Mouse (Mus musculus) stomach, embryonic 16.5 days (tissue): ENCODE data around the gene Hdac4. TPM values are rescaled to one million over a fixed set of nuclear protein-coding genes. Genes with fewer than 3 reads are reported as not detected.

Source experiments
- ATAC-seq: fragments of 200-750 bp; cut with Nextera tagmentation; 2 replicates; pipeline ENCODE4 v1.8.0; 2017; ENCODE audit warnings: moderate number of reproducible peaks, moderate TSS enrichment; ENCODE audit not compliant: insufficient read depth, low FRiP score
- H3K27ac ChIP-seq: fragments of 300-500 bp; sonication (generic); 2 replicates; pipeline ENCODE4 v1.5.1; 2014; ENCODE audit warnings: low read length
- H3K27me3 ChIP-seq: fragments of 300-500 bp; sonication (generic); 2 replicates; pipeline ENCODE4 v1.6.1; 2014; ENCODE audit warnings: low read length, control low read depth, mixed read lengths; ENCODE audit not compliant: control insufficient read depth, insufficient read depth
- H3K36me3 ChIP-seq: fragments of 300-500 bp; sonication (generic); 2 replicates; pipeline ENCODE4 v1.6.1; 2014; ENCODE audit warnings: low read length; ENCODE audit not compliant: control insufficient read depth, insufficient read depth
- H3K4me1 ChIP-seq: fragments of 300-500 bp; sonication (generic); 2 replicates; pipeline ENCODE4 v1.6.1; 2014; ENCODE audit warnings: low read length, control low read depth, mixed read lengths; ENCODE audit not compliant: control insufficient read depth, insufficient read depth
- H3K4me2 ChIP-seq: fragments of 300-500 bp; sonication (generic); 2 replicates; pipeline ENCODE4 v1.6.1; 2014; ENCODE audit warnings: low read depth, low read length, mixed read lengths
- H3K4me3 ChIP-seq: fragments of 300-500 bp; sonication (generic); replicated peaks from 2 replicates; pipeline ENCODE4 v1.5.1; 2014; ENCODE audit warnings: mild to moderate bottlenecking, low read length
- H3K9ac ChIP-seq: fragments of 300-500 bp; sonication (generic); 2 replicates; pipeline ENCODE4 v1.6.1; 2014; ENCODE audit warnings: low read length
- H3K9me3 ChIP-seq: fragments of 300-500 bp; sonication (generic); replicated peaks from 2 replicates; pipeline ENCODE4 v1.6.1; 2016; ENCODE audit warnings: low read length, control low read depth; ENCODE audit not compliant: control insufficient read depth
- WGBS: fragments of 180-500 bp; shearing (Covaris S2); extraction: QIAGEN DNeasy Blood & Tissue Kit; methylation state at CpG from one replicate; pipeline ENCODE4 v1.1.7; 2014; 5-methylcytosine and 5-hydroxymethylcytosine counted together
- polyA plus RNA-seq: library from polyadenylated mRNA; unstranded; fragments of >200 nt; fragmentation: Nextera tagmentation; extraction: Ambion mirVana; gene quantifications from 2 replicates; pipeline ENCODE4 v1.2.1, GENCODE M21; 2015

Gene Hdac4
- polyA plus RNA-seq, 1 experiment from 2014 or later, result 15.7 TPM

DNA sequence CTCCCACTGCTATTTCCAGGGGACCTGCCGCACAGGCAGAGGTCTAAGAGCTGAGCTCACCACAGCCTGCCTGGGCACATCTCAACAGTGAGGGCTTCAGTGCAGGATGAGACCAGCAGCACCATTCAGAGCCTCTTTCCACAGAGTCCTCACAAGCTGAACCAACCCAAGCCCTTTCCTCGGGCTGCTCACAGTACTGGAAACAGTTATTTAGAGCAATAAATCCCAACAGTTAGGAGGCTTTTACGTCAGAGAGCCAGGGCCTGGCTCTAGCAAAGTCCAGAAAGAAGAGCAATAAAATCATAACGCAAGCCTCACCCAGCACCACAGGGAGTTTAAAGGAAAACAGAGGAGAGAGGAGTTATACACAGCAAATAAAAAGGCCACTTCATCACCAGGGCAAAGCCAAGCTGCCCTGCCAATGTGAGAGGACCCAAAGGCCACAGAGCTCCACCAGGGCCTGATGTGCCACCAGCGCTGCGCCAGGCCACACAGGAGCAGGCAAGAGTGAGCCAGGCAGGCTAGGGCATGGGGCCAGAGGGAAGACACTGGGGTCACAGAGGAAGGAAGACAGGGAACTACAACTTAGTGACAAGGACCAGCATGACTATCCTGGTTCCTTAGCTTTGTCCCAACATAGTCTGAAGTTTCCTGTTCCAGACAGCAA lies 50.5 kb downstream of the Hdac4 start:
- H3K9ac ChIP-seq, result no peak overlapping the region
- H3K27ac ChIP-seq, result no peak overlapping the region
- no peak overlapping the region for H3K4me3 ChIP-seq
- ATAC-seq, result no peak
- H3K27me3 ChIP-seq, result no peaks in the 10 kb centered on the region
- H3K4me2 ChIP-seq, result no peak overlapping the region
- no peaks in the 10 kb centered on the region for H3K9me3 ChIP-seq
- 78% methylated on average over 6 of the region's 6 CpGs for WGBS
- peaks cover 18% of the 10 kb centered on the region for H3K4me1 ChIP-seq
- H3K36me3 ChIP-seq, result no peaks in the 10 kb centered on the region; the same call in 1 of the 2 replicates

DNA sequence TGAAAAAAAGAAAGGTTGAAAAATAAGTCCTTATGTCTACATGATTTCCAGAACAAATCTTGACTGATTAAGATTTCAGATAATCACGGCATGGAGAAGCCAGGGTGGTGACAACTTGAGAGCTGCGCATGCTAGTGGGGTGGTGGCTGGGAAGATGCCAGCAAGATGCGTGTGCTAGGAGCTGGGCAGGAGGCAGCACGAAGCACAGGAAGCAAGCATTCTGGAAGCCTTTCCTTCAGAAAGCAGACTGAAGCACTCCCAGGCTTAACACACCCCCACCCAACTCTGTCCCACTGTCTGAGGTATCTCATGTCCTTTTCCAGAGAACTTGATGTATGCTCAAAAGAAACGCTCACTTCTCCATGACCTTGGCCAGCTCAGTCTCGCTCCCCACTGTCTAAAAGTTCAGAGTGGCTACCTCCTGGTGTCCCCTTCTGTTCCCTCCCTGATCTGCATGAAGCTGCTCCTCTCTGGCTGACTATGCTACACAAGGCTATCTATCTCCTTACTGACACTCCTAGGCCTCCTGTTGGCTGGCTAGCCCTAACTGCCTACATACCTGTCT lies 52.1 kb downstream of the Hdac4 start:
- Histone ChIP-seq H3K36me3 (no peaks in the 10 kb centered on the region; the same call in 1 of the 2 replicates), H3K9me3 (no peaks in the 10 kb centered on the region), H3K4me1 (peaks cover 18% of the 10 kb centered on the region), H3K4me3 (no peak overlapping the region), H3K27me3 (no peaks in the 10 kb centered on the region), H3K27ac (peak overlapping the region; percentile 54; the same call in 1 of the 2 replicates), H3K9ac (no peak overlapping the region), H3K4me2 (no peak overlapping the region)
- 72% methylated on average over 6 of the region's 6 CpGs for WGBS
- no peak for ATAC-seq

DNA sequence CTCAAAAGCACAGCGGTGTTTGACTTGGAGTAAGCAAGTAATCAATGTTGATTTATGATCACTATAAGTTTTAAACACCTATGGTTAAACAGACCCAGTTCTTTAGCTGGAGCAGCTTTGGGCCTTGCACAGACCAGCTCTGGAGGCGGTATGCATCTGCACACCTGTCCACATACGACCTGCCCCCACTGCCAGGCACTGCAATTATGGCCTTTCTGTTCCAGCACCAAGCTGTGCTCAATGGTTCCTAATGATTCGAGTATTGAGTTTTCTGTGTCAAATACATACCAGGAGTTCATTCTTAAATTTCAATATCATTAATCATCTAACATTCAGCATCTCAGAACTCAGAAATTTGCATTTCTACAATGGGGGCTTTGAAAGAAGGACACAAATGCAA lies 52.7 kb downstream of the Hdac4 start:
- Histone ChIP-seq H3K36me3 (no peaks in the 10 kb centered on the region; the same call in 1 of the 2 replicates), H3K27ac (no peak overlapping the region), H3K4me3 (no peak overlapping the region), H3K4me1 (peaks cover 18% of the 10 kb centered on the region), H3K27me3 (no peaks in the 10 kb centered on the region), H3K9ac (no peak overlapping the region), H3K9me3 (no peaks in the 10 kb centered on the region), H3K4me2 (no peak overlapping the region)
- 59% methylated on average over 4 of the region's 4 CpGs for WGBS
- no peak for ATAC-seq

DNA sequence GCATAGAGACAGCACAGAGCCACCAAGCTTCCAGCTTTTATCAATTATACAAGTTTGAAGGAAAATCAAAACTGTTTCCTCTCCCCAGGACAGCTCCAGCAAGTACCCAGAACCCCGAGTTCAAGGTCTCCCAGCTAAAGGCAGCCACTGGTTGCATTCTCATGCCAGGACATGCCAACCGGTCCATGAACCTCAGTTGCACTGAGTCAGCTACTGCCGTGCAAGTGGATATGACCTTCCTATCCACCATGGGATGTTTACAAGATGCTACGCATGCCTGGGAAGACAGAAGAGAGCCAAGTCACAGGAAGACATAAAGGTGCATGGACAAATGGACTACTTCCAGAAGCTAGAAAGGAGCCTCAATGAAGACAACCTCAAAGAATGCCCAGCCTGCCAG lies 56.5 kb downstream of the Hdac4 start:
- 84% methylated on average over 4 of the region's 4 CpGs for WGBS
- ATAC-seq, result no peak
- H3K4me2 ChIP-seq, result no peak overlapping the region
- H3K9me3 ChIP-seq, result no peaks in the 10 kb centered on the region
- H3K4me3 ChIP-seq, result no peak overlapping the region
- H3K27me3 ChIP-seq, result no peaks in the 10 kb centered on the region
- no peak overlapping the region for H3K9ac ChIP-seq
- H3K36me3 ChIP-seq, result no peaks in the 10 kb centered on the region
- peaks cover 6% of the 10 kb centered on the region for H3K4me1 ChIP-seq
- no peak overlapping the region for H3K27ac ChIP-seq

DNA sequence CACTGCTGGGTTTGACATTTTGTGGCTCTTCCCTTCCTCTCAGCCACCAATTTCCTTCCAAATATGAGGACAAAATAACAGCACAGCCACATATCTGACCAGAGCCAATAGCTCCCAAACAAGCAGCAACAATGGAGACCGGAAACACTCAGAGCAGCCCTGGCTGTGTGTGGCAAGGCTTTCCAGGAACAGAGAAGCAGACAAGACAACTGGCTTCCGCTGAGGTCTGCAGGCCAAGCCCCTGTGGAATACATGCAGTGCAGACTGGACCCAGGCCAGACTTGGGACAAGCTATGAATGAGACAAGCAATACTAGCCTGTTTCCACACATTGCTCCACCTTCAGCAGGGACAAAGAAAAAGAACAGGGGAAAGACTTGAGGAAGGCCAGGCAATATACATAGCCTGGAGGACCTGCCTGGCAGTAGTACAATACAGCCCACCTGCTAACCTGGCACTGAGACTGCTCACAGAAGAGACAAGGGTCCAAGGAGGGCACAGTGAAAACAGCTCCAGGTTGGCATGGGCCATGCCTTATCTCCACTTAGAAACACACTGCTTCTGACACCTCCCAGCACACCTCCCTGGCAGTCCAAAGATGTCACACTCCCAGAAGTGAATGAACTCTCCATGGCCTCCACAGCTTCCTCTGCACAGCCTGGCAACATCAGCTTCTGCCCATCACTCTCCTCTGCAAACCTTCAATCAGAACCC lies 58.2 kb downstream of the Hdac4 start:
- 66% methylated on average over 2 of the region's 2 CpGs for WGBS
- ATAC-seq, result no peak
- Histone ChIP-seq H3K9ac (no peak overlapping the region), H3K9me3 (no peaks in the 10 kb centered on the region), H3K4me2 (no peak overlapping the region), H3K36me3 (no peaks in the 10 kb centered on the region), H3K27me3 (no peaks in the 10 kb centered on the region), H3K27ac (no peak overlapping the region), H3K4me1 (no peaks in the 10 kb centered on the region), H3K4me3 (no peak overlapping the region)

DNA sequence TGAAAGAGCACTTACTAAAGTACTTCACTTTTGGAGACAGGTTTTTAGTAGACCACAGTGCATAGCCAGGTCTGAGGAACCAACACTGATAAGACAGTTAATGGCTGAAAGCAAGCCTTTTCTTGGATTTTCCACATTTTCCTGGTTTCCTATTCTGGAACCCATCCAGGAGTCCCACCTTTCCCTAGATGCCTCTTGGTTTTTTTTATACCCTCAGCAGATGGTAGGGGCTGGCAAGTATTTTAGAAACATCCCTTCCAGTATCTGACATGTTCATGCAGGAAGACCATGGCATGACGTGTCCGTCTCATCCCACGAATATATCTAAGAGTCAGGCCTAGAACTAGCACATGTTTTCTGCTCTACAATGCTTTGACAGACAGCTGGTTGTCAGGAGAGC lies 59.1 kb downstream of the Hdac4 start:
- Histone ChIP-seq H3K4me3 (no peak overlapping the region), H3K4me1 (no peaks in the 10 kb centered on the region), H3K4me2 (no peak overlapping the region), H3K9ac (no peak overlapping the region), H3K36me3 (no peaks in the 10 kb centered on the region), H3K9me3 (no peaks in the 10 kb centered on the region), H3K27ac (no peak overlapping the region; the same call in 1 of the 2 replicates), H3K27me3 (no peaks in the 10 kb centered on the region)
- no peak for ATAC-seq
- WGBS, result 91% methylated on average over 3 of the region's 3 CpGs

DNA sequence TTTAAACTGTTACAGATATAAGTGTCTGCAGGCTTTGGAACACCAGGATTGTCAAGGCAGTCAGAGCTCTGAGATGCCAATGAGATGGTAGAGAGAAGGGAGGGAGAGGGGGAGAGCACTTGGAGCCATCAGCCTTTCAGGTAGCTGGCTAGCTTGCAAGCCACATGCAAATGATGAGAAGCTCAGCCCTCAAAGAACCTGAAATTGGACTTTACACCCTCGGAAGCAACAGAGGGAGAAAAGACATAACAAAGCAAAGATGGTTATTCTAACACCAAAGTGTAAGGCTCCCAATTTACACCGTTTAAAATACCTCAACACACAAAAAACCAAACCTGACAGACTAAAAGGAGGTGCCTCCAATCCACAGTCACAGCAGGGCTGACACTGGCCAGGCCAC lies 63.3 kb downstream of the Hdac4 start:
- no peaks in the 10 kb centered on the region for H3K9me3 ChIP-seq
- 43% methylated on average over 2 of the region's 2 CpGs for WGBS
- no peaks in the 10 kb centered on the region for H3K36me3 ChIP-seq
- no peak overlapping the region for H3K9ac ChIP-seq
- no peak overlapping the region for H3K27ac ChIP-seq
- ATAC-seq, result no peak
- no peak overlapping the region for H3K4me2 ChIP-seq
- H3K4me3 ChIP-seq, result no peak overlapping the region
- H3K27me3 ChIP-seq, result no peaks in the 10 kb centered on the region
- peaks cover 13% of the 10 kb centered on the region for H3K4me1 ChIP-seq

DNA sequence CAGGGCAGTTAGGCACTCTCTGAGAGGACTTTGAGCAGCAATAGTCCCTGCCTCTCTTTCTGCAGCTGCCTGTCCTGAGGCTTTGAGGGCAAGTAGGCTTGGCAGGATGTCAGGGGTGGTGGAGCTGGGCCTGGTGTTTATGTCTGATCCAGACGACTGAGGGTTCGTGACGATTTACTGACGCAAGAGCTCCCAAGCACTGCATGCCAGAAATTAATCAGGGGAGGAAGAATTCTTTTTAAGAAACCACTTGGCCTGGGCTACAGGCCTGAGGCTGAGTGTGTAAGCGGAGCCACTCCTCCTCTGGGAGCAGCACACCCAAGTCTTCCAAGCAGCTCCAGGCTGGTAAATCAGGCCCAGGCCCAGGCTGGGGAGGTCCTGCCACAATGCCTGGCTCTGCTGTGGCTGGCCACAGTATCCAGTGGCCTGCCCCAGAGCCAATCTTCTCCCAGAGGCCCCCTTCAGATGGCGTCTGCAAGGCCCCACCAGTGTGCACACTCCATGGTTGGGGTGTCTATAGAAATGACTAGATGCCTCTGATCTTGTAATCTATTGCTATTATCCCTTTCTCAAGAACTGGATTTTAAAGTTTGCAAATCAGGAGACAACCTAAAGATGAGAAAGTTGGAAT lies 64.9 kb downstream of the Hdac4 start:
- Histone ChIP-seq H3K4me2 (no peak overlapping the region), H3K4me3 (no peak overlapping the region), H3K9ac (no peak overlapping the region), H3K36me3 (no peaks in the 10 kb centered on the region), H3K27ac (peak overlapping the region; percentile 54), H3K27me3 (no peaks in the 10 kb centered on the region), H3K9me3 (no peaks in the 10 kb centered on the region), H3K4me1 (peaks cover 13% of the 10 kb centered on the region)
- WGBS, result 47% methylated on average over 6 of the region's 6 CpGs
- ATAC-seq, result peak; percentile 87

DNA sequence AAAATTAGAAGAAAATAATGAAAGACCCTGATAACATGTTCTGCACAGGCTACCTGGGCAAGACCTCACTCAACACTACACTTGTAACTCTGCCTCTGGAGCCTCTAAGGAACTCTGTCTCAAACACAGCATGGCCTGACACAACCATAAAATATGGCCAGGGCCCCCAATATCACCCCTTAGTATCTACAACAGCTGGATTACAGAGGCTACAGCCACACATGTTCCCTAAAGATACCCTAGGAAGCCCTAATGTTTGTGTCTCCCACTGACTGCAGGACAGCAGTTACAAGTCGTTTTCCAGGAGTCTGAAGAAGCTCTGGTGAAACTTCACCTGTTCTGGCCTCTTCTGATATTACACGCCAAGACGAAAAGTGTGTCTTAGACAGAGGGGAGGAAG lies 65.7 kb downstream of the Hdac4 start:
- H3K9me3 ChIP-seq, result no peaks in the 10 kb centered on the region
- no peak overlapping the region for H3K4me3 ChIP-seq
- H3K27me3 ChIP-seq, result no peaks in the 10 kb centered on the region
- ATAC-seq, result no peak
- H3K4me2 ChIP-seq, result no peak overlapping the region
- H3K36me3 ChIP-seq, result no peaks in the 10 kb centered on the region
- H3K4me1 ChIP-seq, result peaks cover 13% of the 10 kb centered on the region
- 73% methylated on average over 3 of the region's 3 CpGs for WGBS
- no peak overlapping the region for H3K9ac ChIP-seq
- no peak overlapping the region for H3K27ac ChIP-seq
